8 mouse cellular contexts compared by ENCODE assay signal in genomic region chr9:103111621-103112470, GRCm38 (mm10). TPM values are rescaled to one million over a fixed set of nuclear protein-coding genes. Genes with fewer than 3 reads are reported as not detected.
A peak's percentile ranks its signal among the peaks of the same experiment; 100 is the strongest.
DNase-seq lines count a peak whose midpoint lies in the region; ATAC-seq and TF ChIP-seq lines count a peak whose summit lies in the region.

TSS of gene Rab6b (plus strand) at chr9:103111787.

- intact Hi-C loops in gastrocnemius, adult 2 months (cut with DNase I), result no loop called here

- TF ChIP-seq CTCF in gastrocnemius, adult 2 months (IDR thresholded peaks at IDR 0.05), result no peak

- peak; percentile 63 for DNase-seq in gastrocnemius, adult 2 months
- DNase-seq in gastrocnemius, adult 8-10 months (ENCODE audit: low spot score in 2 of 2), result no peak
- DNase-seq in cerebellum, adult 18-20 months, result peak; percentile 84 to 91
- DNase-seq in forelimb bud, embryonic 11.5 days (ENCODE audit: low read depth, low spot score), result peak; percentile 30
- DNase-seq in limb, embryonic 10.5 days (ENCODE audit: low spot score), result peak; percentile 68

- peak within 1 kb of the TSS; percentile 70 for H3K4me2 ChIP-seq in hindbrain, embryonic 16.5 days (ENCODE audit: low read length)
- peak within 1 kb of the TSS; percentile 86 for H3K4me2 ChIP-seq in midbrain, embryonic 12.5 days (replicated peaks)
- H3K4me2 ChIP-seq in stomach, embryonic 16.5 days (ENCODE audit: low read depth, low read length), result peak within 1 kb of the TSS; percentile 94

- peaks cover 40% of the 10 kb centered on the region for H3K4me1 ChIP-seq in hindbrain, embryonic 16.5 days (ENCODE audit: control insufficient read depth, insufficient read depth, low read depth, low read length)
- peaks cover 39% of the 10 kb centered on the region for H3K4me1 ChIP-seq in limb, embryonic 10.5 days
- peaks cover 48% of the 10 kb centered on the region for H3K4me1 ChIP-seq in midbrain, embryonic 12.5 days
- H3K4me1 ChIP-seq in stomach, embryonic 16.5 days (ENCODE audit: control insufficient read depth, insufficient read depth, low read length), result peaks cover 11% of the 10 kb centered on the region

- peak within 1 kb of the TSS; percentile 75 for H3K4me3 ChIP-seq in gastrocnemius, adult 2 months
- peak within 1 kb of the TSS; percentile 55 for H3K4me3 ChIP-seq in hindbrain, embryonic 16.5 days (ENCODE audit: low read length)
- peak within 1 kb of the TSS; percentile 72 for H3K4me3 ChIP-seq in limb, embryonic 10.5 days
- peak within 1 kb of the TSS; percentile 81 for H3K4me3 ChIP-seq in midbrain, embryonic 12.5 days
- peak within 1 kb of the TSS; percentile 61 for H3K4me3 ChIP-seq in stomach, embryonic 16.5 days (replicated peaks; ENCODE audit: low read length)

- peak; percentile 79 for ATAC-seq in hindbrain, embryonic 16.5 days
- ATAC-seq in midbrain, embryonic 12.5 days (ENCODE audit: low FRiP score, low read depth), result peak; percentile 79
- ATAC-seq in stomach, embryonic 16.5 days (ENCODE audit: insufficient read depth, low FRiP score), result peak; percentile 55

- peak within 1 kb of the TSS; percentile 90 for H3K9ac ChIP-seq in hindbrain, embryonic 16.5 days (ENCODE audit: low read depth, low read length)
- H3K9ac ChIP-seq in midbrain, embryonic 12.5 days (replicated peaks), result peak within 1 kb of the TSS; percentile 89
- peak within 1 kb of the TSS; percentile 77 for H3K9ac ChIP-seq in stomach, embryonic 16.5 days (ENCODE audit: low read length)

- H3K27ac ChIP-seq in gastrocnemius, adult 2 months, result peak within 1 kb of the TSS; percentile 43
- H3K27ac ChIP-seq in hindbrain, embryonic 16.5 days (ENCODE audit: low read depth, low read length), result peak within 1 kb of the TSS; percentile 91
- peak within 1 kb of the TSS; percentile 81 for H3K27ac ChIP-seq in limb, embryonic 10.5 days
- peak within 1 kb of the TSS; percentile 95 for H3K27ac ChIP-seq in midbrain, embryonic 12.5 days (replicated peaks)
- no peak within 1 kb of the TSS for H3K27ac ChIP-seq in stomach, embryonic 16.5 days (ENCODE audit: low read length)

- no peaks in the 10 kb centered on the region for H3K27me3 ChIP-seq in hindbrain, embryonic 16.5 days (replicated peaks; ENCODE audit: control insufficient read depth, insufficient read depth, low read length)
- H3K27me3 ChIP-seq in limb, embryonic 10.5 days (ENCODE audit: low read depth, poor library complexity, severe bottlenecking), result peaks cover 70% of the 10 kb centered on the region
- peaks cover 14% of the 10 kb centered on the region for H3K27me3 ChIP-seq in midbrain, embryonic 12.5 days
- peaks cover 37% of the 10 kb centered on the region for H3K27me3 ChIP-seq in stomach, embryonic 16.5 days (ENCODE audit: control insufficient read depth, insufficient read depth, low read length)

- H3K9me3 ChIP-seq in hindbrain, embryonic 16.5 days (ENCODE audit: control insufficient read depth, low read length), result no peaks in the 10 kb centered on the region
- no peaks in the 10 kb centered on the region for H3K9me3 ChIP-seq in limb, embryonic 10.5 days (replicated peaks)
- H3K9me3 ChIP-seq in midbrain, embryonic 12.5 days, result no peaks in the 10 kb centered on the region
- H3K9me3 ChIP-seq in stomach, embryonic 16.5 days (replicated peaks; ENCODE audit: control insufficient read depth, low read length), result no peaks in the 10 kb centered on the region

- H3K36me3 ChIP-seq in hindbrain, embryonic 16.5 days (ENCODE audit: control insufficient read depth, insufficient read depth, low read length), result no peaks in the 10 kb centered on the region
- H3K36me3 ChIP-seq in limb, embryonic 10.5 days, result no peaks in the 10 kb centered on the region
- H3K36me3 ChIP-seq in midbrain, embryonic 12.5 days, result no peaks in the 10 kb centered on the region
- H3K36me3 ChIP-seq in stomach, embryonic 16.5 days (ENCODE audit: control insufficient read depth, insufficient read depth, low read length), result no peaks in the 10 kb centered on the region

- WGBS in hindbrain, embryonic 16.5 days, result 1% methylated on average over 38 of the region's 81 CpGs
- under 1% methylated on average over 79 of the region's 81 CpGs for WGBS in limb, embryonic 10.5 days
- under 1% methylated on average over 59 of the region's 81 CpGs for whole genome bisulfite sequencing in midbrain, embryonic 12.5 days
- under 1% methylated on average over 69 of the region's 81 CpGs for WGBS in stomach, embryonic 16.5 days

RNA-seq across cellular contexts. Expression of gene Rab6b, which starts in this region (rescaled TPM):
- total RNA-seq in gastrocnemius, adult 2 months (2021), result 1 to 10 TPM; 1.1 to 1.2 TPM
- 1 to 10 TPM in 2 of 4 experiments, under 1 TPM in 2; 0.73 to 2.0 (median 1.4) TPM for total RNA-seq in gastrocnemius, adult 8-10 months (2022)
- 137 and 140 TPM in 2 replicates for polyA plus RNA-seq in hindbrain, embryonic 16.5 days (2015; fragmentation: Nextera tagmentation; extraction: Ambion mirVana)
- polyA plus RNA-seq in limb, embryonic 10.5 days (2016; fragmentation: Nextera tagmentation; extraction: Ambion mirVana), result 1.2 and 2.1 TPM in 2 replicates
- 38.2 and 47.2 TPM in 2 replicates for polyA plus RNA-seq in midbrain, embryonic 12.5 days (2016; fragmentation: Nextera tagmentation; extraction: Ambion mirVana)
- 5.5 and 6.1 TPM in 2 replicates for polyA plus RNA-seq in stomach, embryonic 16.5 days (2015; fragmentation: Nextera tagmentation; extraction: Ambion mirVana)

Comparison
In these comparisons a context has a peak if more than half of its experiments do, and no peak if none do; other contexts are left out.
1. DNase-seq: peak in gastrocnemius, adult 2 months (single experiment), cerebellum, adult 18-20 months (2 of 2), forelimb bud, embryonic 11.5 days (single experiment) and limb, embryonic 10.5 days (single experiment); none in gastrocnemius, adult 8-10 months (0 of 2).
2. Peak in every context shown above with its lines, with median percentiles within 50 percentile points of each other: H3K4me3 ChIP-seq, ATAC-seq, H3K4me2 ChIP-seq and H3K9ac ChIP-seq.